Mouse (Mus musculus): ENCODE results near the gene Pebp1. TPM values are rescaled to one million over a fixed set of nuclear protein-coding genes. Genes with fewer than 3 reads are reported as not detected.
A peak's percentile ranks its signal among the peaks of the same experiment; 100 is the strongest.

Gene Pebp1
- total RNA-seq (2014; rRNA removed) = 1,357 and 1,641 TPM in 2 replicates
- 1,186 and 1,234 TPM in 2 replicates for polyA plus RNA-seq (2015; fragmentation: Nextera tagmentation; extraction: Ambion mirVana)

DNA sequence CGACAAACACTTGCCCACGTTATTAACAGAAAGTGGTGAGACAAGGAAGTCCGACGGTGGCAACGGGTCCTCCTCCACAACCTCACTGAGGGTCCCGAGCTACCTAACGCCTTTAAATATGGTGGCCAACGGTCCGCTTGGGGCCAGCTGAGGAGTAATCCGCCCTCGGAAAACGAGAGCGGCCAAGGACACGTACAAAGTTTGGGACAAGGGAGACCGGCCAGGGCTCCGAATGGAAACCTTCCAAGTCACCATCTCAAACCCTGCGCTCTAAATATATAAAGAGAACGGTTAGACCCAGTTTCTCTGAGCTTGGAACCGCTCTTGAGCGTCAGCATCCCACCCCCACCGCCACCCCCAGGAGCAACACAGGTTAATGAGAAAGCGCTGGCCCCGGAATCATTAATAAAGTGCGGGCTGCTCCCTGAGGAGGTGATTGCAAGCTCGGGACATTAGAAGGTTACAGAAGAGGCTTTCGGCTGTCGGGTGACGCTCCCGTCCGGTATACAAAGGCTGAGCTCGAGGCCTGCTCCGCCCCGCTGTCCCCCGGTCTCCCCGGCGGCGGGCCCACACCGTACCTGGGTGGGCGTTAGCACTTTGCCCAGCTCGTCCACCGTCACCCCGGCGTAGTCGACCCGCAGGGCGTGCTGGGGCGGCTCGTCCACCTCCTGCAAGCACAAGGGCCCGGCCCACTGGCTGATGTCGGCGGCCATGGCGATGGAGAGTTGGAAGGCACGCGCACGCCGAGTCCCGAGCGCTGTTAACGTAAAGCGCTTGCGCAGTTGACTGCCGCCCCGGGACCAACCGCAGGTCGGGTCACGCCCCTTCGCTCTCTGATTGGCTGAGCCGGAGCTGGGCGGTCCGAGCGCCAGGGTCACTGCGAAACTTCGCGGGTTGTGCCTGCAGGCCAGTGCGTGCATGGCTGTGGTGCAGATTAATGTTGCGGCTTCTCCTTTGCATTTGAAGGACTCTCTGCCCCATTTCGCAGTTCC lies at the start of gene Pebp1:
Gene Pebp1, minus strand, starts transcription at position 795 of the 992 bp plus-strand sequence.
- peak within 1 kb of the TSS; percentile 80 for H3K9ac ChIP-seq
- TF ChIP-seq CTCF (IDR thresholded peaks at IDR 0.05; ENCODE audit: low read depth) = peak; percentile 24; the same call in 1 of the 2 replicates
- no peaks in the 10 kb centered on the region for H3K9me3 ChIP-seq (ENCODE audit: low read length)
- H3K4me1 ChIP-seq (ENCODE audit: insufficient read depth) = peaks cover 19% of the 10 kb centered on the region; the same call in 1 of the 2 replicates
- H3K4me3 ChIP-seq (ENCODE audit: low read depth, low read length) = peak within 1 kb of the TSS; percentile 67
- peak within 1 kb of the TSS; percentile 78 for H3K4me2 ChIP-seq (ENCODE audit: low read depth)
- peak; percentile 96 for DNase-seq
- H3K36me3 ChIP-seq (ENCODE audit: insufficient read depth) = peaks cover 16% of the 10 kb centered on the region
- ATAC-seq = peak; percentile 97
- 3% methylated on average over 69 of the region's 77 CpGs for WGBS
- peak within 1 kb of the TSS; percentile 46 for H3K27ac ChIP-seq (ENCODE audit: low read depth, low read length)
- no peaks in the 10 kb centered on the region for H3K27me3 ChIP-seq (ENCODE audit: insufficient read depth, low read length)

DNA sequence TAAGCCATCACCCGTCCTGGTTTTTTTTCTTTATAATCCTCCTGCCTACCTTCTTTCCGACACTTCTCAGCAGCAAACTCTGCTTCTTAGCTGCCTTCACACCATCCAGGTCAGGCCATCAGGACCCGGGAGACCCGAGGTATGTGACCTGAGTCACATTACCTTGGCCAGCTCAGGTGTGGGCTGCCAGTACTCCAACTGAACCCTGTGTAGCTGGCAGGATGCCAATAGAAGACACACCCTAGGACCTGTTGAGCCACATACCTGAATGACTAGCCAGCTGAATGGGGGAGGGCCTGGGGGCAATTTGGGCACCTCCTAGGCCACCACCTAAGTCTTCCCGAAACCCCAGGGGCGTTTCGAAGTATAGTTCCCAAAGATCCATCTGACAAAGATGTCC lies 43.0 kb upstream of the Pebp1 start:
- WGBS = 90% methylated on average over 7 of the region's 7 CpGs
- Histone ChIP-seq H3K4me1 (ENCODE audit: insufficient read depth) (no peaks in the 10 kb centered on the region), H3K9ac (no peak overlapping the region), H3K4me3 (ENCODE audit: low read depth, low read length) (no peak overlapping the region), H3K4me2 (ENCODE audit: low read depth) (no peak overlapping the region), H3K27me3 (ENCODE audit: insufficient read depth, low read length) (no peaks in the 10 kb centered on the region), H3K27ac (ENCODE audit: low read depth, low read length) (no peak overlapping the region), H3K9me3 (ENCODE audit: low read length) (no peaks in the 10 kb centered on the region), H3K36me3 (ENCODE audit: insufficient read depth) (no peaks in the 10 kb centered on the region)
- DNase-seq (no peak), ATAC-seq (no peak)
- TF ChIP-seq CTCF (IDR thresholded peaks at IDR 0.05; ENCODE audit: low read depth) = no peak

DNA sequence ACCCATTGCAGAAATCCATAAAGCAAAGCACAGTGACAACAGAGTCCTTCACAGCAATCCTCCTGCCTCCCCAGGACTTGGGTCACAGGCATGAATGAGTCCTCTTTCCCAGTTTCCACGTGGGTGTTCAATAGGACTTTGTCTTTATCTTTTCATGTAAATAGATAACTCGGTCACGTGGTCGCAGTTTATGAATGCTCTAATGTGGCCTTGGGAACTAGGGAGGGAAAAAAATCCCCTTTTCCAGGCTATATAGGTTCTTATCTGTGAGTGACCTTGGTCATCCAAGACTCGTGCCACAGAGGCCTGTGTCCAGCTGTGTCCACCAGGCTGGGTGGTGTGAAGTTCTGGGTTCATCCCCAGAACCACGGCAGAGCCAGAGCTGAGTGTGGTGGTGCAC lies 39.0 kb upstream of the Pebp1 start:
- no peaks in the 10 kb centered on the region for H3K4me1 ChIP-seq (ENCODE audit: insufficient read depth)
- TF ChIP-seq CTCF (IDR thresholded peaks at IDR 0.05; ENCODE audit: low read depth) = no peak
- H3K27ac ChIP-seq (ENCODE audit: low read depth, low read length) = no peak overlapping the region
- no peak overlapping the region for H3K9ac ChIP-seq
- H3K9me3 ChIP-seq (ENCODE audit: low read length) = no peaks in the 10 kb centered on the region
- no peaks in the 10 kb centered on the region for H3K36me3 ChIP-seq (ENCODE audit: insufficient read depth)
- H3K4me3 ChIP-seq (ENCODE audit: low read depth, low read length) = no peak overlapping the region
- no peaks in the 10 kb centered on the region for H3K27me3 ChIP-seq (ENCODE audit: insufficient read depth, low read length)
- WGBS = 68% methylated on average over 6 of the region's 6 CpGs
- H3K4me2 ChIP-seq (ENCODE audit: low read depth) = no peak overlapping the region
- DNase-seq (no peak), ATAC-seq (no peak)

DNA sequence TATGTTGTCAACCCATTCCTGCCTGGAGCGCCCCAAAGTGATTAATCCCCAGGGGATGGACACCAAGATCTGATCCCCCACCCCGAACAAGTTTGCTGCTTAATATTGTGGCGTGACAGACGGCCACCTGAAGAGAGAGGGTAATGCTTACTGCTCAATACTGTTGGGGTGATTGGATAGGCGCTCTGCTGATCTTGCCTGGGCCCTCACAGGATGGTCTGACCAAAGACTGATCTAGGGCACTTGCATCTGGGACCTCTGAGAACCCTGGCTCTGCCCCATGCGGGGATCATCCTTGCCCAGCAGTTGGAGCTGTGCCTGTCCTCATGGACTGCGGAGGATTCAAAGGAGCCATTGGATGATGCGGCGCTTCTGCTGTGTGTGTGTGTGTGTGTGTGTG lies 36.3 kb upstream of the Pebp1 start:
- H3K4me3 ChIP-seq (ENCODE audit: low read depth, low read length) = no peak overlapping the region
- H3K9me3 ChIP-seq (ENCODE audit: low read length) = no peaks in the 10 kb centered on the region
- H3K9ac ChIP-seq = no peak overlapping the region
- H3K27ac ChIP-seq (ENCODE audit: low read depth, low read length) = no peak overlapping the region
- TF ChIP-seq CTCF (IDR thresholded peaks at IDR 0.05; ENCODE audit: low read depth) = no peak
- no peaks in the 10 kb centered on the region for H3K4me1 ChIP-seq (ENCODE audit: insufficient read depth)
- no peaks in the 10 kb centered on the region for H3K36me3 ChIP-seq (ENCODE audit: insufficient read depth)
- WGBS = 86% methylated on average over 9 of the region's 9 CpGs
- H3K4me2 ChIP-seq (ENCODE audit: low read depth) = no peak overlapping the region
- DNase-seq (no peak), ATAC-seq (no peak)
- H3K27me3 ChIP-seq (ENCODE audit: insufficient read depth, low read length) = peaks cover 7% of the 10 kb centered on the region; the same call in 1 of the 2 replicates

DNA sequence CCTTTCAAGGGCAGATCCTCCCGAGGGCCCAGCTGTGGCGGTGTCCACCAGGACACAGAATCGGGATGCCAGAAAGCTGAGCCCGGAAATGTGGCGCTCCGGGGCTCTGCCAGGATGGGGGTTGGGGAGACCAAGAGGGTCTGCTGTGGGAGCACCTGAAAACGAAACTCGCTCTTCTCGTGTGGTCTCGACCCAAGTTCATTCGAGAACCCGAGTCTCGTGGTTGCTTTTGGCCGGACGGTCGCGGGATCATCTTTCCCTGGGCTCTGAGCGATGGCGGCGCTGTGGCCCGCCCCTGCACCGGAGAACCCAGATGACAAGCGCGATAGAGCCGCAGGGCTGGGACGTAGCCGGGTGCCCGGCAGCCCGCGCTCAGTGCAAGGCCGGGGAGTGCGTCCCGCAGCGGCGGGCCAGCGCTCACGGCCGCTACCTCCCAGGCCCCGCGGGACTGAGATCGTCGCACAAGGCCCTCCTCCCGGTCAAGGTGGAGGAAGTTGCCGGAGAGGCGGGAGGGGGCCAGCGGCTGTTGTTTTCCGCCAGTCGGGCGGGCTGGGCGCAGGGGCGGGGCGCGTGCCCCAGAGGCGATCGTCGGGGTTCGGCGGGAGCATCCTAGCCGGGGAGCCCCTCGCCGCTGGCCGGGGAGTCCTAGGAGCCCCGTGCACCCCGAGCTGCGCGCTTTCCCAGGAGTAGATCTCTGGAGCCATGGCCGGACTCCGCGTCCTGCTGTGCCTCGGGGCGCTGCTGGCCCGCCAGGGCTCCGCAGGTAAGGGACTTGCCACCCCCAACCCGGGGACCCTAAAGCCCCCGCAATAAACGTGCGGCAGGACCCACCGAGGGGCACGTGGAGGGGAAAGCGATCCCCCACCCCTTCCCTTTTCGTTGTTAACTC lies 31.6 kb upstream of the Pebp1 start, which contains the start of gene Vsig10:
Gene Vsig10, plus strand, starts transcription at position 343 of the 889 bp plus-strand sequence.
- DNase-seq = peak; percentile 39
- Histone ChIP-seq H3K4me3 (ENCODE audit: low read depth, low read length) (peak within 1 kb of the TSS; percentile 61), H3K4me2 (ENCODE audit: low read depth) (peak within 1 kb of the TSS; percentile 100), H3K4me1 (ENCODE audit: insufficient read depth) (no peaks in the 10 kb centered on the region), H3K27me3 (ENCODE audit: insufficient read depth, low read length) (peaks cover 7% of the 10 kb centered on the region; the same call in 1 of the 2 replicates), H3K9me3 (ENCODE audit: low read length) (no peaks in the 10 kb centered on the region), H3K27ac (ENCODE audit: low read depth, low read length) (no peak within 1 kb of the TSS), H3K9ac (peak within 1 kb of the TSS; percentile 49), H3K36me3 (ENCODE audit: insufficient read depth) (no peaks in the 10 kb centered on the region)
- 2% methylated on average over 71 of the region's 81 CpGs for WGBS
- ATAC-seq = peak; percentile 72
- TF ChIP-seq CTCF (IDR thresholded peaks at IDR 0.05; ENCODE audit: low read depth) = peak; percentile 25

DNA sequence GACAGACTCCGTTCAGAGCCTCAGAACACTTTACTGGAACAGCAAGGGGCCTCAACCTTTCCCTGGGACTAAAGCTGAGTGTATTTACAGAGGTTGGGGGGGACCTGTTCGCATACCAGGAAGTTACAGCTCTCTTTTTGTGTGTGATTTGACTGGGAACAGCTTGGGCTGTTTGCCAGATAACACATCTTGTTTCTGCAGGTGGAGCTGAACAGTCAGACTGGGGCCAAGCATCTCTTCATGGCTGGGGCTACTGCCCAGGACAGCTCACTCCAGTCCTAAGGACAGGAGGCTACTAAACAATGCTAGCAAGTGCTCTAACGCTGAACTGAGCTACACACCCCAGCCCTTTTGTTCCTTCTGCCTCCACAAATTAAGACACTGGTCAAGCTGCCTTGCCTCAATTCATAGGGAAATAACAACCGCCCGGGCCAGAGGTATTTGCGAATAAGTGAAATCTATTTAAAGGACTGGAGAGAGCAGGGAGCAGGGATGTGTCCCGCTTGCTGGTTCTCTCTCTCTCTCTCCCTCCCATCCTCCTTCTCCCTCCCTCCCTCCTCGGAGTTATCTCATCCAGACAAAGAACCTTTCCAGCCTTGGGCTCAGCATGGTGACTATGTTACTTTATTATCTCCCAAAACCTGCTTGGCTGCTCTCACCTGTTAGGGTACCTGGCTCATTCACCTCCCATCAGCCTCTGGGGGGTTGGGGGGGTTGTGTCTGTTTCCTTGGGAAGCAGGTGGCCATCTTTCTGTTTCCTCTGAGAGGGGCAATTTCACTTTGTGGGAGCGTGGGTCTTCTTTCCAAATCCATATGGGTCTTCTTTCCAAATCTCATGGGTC lies 27.4 kb upstream of the Pebp1 start:
- Histone ChIP-seq H3K4me1 (ENCODE audit: insufficient read depth) (no peaks in the 10 kb centered on the region), H3K36me3 (ENCODE audit: insufficient read depth) (no peaks in the 10 kb centered on the region), H3K9ac (no peak overlapping the region), H3K4me2 (ENCODE audit: low read depth) (no peak overlapping the region), H3K4me3 (ENCODE audit: low read depth, low read length) (no peak overlapping the region), H3K27ac (ENCODE audit: low read depth, low read length) (no peak overlapping the region), H3K27me3 (ENCODE audit: insufficient read depth, low read length) (no peaks in the 10 kb centered on the region), H3K9me3 (ENCODE audit: low read length) (no peaks in the 10 kb centered on the region)
- ATAC-seq = no peak
- no peak for DNase-seq
- TF ChIP-seq CTCF (IDR thresholded peaks at IDR 0.05; ENCODE audit: low read depth) = no peak
- WGBS = 15% methylated on average over 9 of the region's 9 CpGs
